Mouse (Mus musculus) cortical plate, adult 2 months (tissue): ENCODE measurements around the gene Olfr1477.

Source experiments
- CTCF ChIP-seq: fragments of 200-500 bp; IDR thresholded peaks from 2 replicates; pipeline ENCODE4 v1.5.1; 2011; ENCODE audit warnings: mild to moderate bottlenecking, control low read depth, low read length; ENCODE audit not compliant: insufficient read depth; ENCODE audit errors: extremely low read depth
- POLR2A ChIP-seq: fragments of 200-500 bp; IDR thresholded peaks from 2 replicates; pipeline ENCODE4 v1.6.1; 2011; ENCODE audit warnings: mild to moderate bottlenecking, low read length, control low read depth; ENCODE audit not compliant: insufficient read depth; ENCODE audit errors: extremely low read depth

GRCm38 (mm10) chr19:13500246-13500645, at the start of gene Olfr1477:
- TF ChIP-seq CTCF (no peak), POLR2A (no peak)
